Mouse (Mus musculus) brain, embryonic 14.5 days (tissue): ENCODE measurements around the gene Tenm2.

Source experiments
- CTCF ChIP-seq: fragments of 200-500 bp; IDR thresholded peaks from 2 replicates; pipeline ENCODE4 v1.5.1; 2012; ENCODE audit warnings: inconsistent platforms, mild to moderate bottlenecking, moderate library complexity, borderline replicate concordance; ENCODE audit not compliant: insufficient read depth, insufficient read length; ENCODE audit errors: extremely low read depth
- POLR2A ChIP-seq: fragments of 200-500 bp; IDR thresholded peaks from 2 replicates; pipeline ENCODE4 v1.6.1; 2012; ENCODE audit warnings: mild to moderate bottlenecking, inconsistent platforms, borderline replicate concordance; ENCODE audit not compliant: poor library complexity, insufficient read depth, insufficient read length, severe bottlenecking; ENCODE audit errors: extremely low read depth

- TF ChIP-seq CTCF, result no peak
- no peak for TF ChIP-seq POLR2A
Measured at GRCm38 (mm10) chr11:36802208-36802631, 433.5 kb downstream of the Tenm2 start.
